Mouse (Mus musculus) heart, adult 2 months (tissue): ENCODE results near the gene Dpf3.

Experiments
- EP300 ChIP-seq: fragments of 200-500 bp; IDR thresholded peaks from 2 replicates; pipeline ENCODE4 v1.6.1; 2011; ENCODE audit warnings: low read depth, low read length, control low read depth; ENCODE audit not compliant: insufficient read depth
- POLR2A ChIP-seq: fragments of 200-500 bp; IDR thresholded peaks from 2 replicates; pipeline ENCODE4 v1.6.1; 2011; ENCODE audit warnings: mild to moderate bottlenecking, low read depth, low read length, control low read depth; ENCODE audit not compliant: insufficient read depth

DNA sequence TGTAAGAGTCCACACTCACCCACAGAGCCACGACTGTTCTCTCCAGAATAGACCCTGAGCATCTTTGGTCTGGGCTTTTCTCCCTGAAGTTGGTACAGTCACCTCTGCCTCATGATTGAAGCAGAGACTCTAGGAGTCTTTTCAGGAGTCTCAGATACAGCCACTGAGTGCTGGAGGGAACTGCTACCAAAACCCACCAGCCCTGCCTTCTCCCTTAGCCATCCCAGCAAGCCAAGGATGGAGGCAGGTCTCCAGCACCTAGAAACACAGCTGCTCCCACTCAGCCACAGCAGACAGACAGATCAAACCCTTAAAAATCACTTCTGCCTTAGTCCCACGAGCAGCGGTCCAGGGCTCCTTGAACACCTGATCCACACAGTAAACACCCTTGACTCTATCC, 139.3 kb downstream of the Dpf3 start:
- TF ChIP-seq EP300 (no peak), POLR2A (no peak)
